Mouse (Mus musculus): ENCODE data around the gene B3galt4.

DNA sequence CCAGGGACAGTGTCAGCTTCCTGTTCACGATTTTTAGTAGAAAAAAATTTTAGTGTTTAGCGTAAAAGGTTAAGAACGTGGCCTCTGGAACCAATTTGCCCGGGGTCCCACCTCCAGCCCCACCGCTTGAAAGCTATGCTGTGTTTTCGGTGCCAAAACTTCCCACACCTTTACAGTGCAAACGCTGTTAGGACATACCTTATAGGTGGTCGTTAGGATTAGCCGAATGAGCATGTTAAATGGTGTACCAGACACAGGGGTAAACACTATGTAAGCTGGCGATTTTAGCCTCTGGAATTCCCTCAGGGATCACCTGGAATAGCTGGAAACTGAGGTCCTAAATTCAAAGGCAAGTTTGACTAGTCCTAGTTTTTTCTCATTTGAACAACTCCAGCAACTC lies 5.0 kb upstream of the B3galt4 start:
- no peak for TF ChIP-seq EP300 (IDR thresholded peaks at IDR 0.05; ENCODE audit: low read depth)
- TF ChIP-seq CTCF (IDR thresholded peaks at IDR 0.05; ENCODE audit: low read depth), result no peak

Data from heart, postnatal 0 days (tissue).